ENCODE assay signal across 12 mouse cellular contexts in the genomic region with DNA sequence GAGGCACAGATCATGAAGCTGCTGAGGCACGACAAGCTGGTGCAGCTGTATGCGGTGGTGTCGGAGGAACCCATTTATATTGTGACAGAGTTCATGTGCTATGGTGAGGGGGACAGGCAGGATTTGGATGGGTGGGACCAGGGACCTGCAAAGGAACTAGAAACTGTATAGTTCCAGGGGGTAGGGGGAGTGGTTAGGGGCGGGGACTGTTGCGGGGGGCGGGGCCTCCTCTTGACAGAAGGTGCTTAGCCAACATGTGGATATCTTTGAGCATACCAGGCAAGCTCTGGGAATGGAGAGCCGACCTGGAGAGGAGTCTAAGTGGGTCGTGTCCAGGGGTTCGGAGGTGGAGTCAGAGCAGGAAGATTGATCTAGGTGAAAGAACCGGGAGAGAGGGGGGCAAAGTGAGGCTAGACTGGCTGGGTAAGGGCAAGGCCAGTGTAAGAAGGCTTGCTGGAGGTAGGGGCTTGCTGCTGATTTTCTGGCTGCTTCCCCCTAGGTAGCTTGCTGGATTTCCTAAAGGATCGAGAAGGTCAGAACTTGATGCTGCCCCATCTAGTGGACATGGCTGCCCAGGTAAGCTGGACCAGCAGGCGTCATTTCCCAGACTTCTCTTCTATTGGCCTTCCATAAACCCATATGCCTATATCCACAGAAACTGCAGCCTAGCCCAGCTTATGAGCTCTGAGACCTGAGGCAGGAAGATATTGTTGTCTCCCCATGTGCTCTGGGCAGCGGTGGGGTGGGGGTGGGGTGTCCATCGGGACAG. TPM values are rescaled to one million over a fixed set of nuclear protein-coding genes. Genes with fewer than 3 reads are reported as not detected.
DNase-seq lines count a peak whose midpoint lies in the region; ATAC-seq lines count a peak whose summit lies in the region.
"Had no signal": no experiment of that assay in that cellular context is flagged by ENCODE, and none has a peak within 500 bp of the region (broad histone marks: within the 10 kb centered on the region; RNA-seq: fewer than 3 reads in every experiment).

No protein-coding gene starts in this region.

- H3K4me2 ChIP-seq in intestine, embryonic 15.5 days (replicated peaks) = no peak overlapping the region
- H3K4me2 ChIP-seq in intestine, embryonic 16.5 days (ENCODE audit: low read depth, low read length) = no peak overlapping the region
- no peak overlapping the region for H3K4me2 ChIP-seq in midbrain, embryonic 16.5 days (ENCODE audit: low read length)
- H3K4me2 ChIP-seq in midbrain, embryonic 11.5 days = no peak overlapping the region

- 47% methylated on average over 14 of the region's 14 CpGs for WGBS in intestine, embryonic 15.5 days
- WGBS in intestine, embryonic 16.5 days = 48% methylated on average over 14 of the region's 14 CpGs
- 47% methylated on average over 14 of the region's 14 CpGs for WGBS in midbrain, embryonic 16.5 days
- 49% methylated on average over 14 of the region's 14 CpGs for WGBS in midbrain, embryonic 11.5 days

- H3K4me1 ChIP-seq in intestine, embryonic 15.5 days (replicated peaks) = peaks cover under 1% of the 10 kb centered on the region; the same call in 1 of the 2 replicates
- H3K4me1 ChIP-seq in intestine, embryonic 16.5 days (ENCODE audit: control insufficient read depth, insufficient read depth, low read length) = peaks cover under 1% of the 10 kb centered on the region; the same call in 1 of the 2 replicates
- H3K4me1 ChIP-seq in midbrain, embryonic 16.5 days (ENCODE audit: control insufficient read depth, insufficient read depth, low read length) = peaks cover 3% of the 10 kb centered on the region
- 0 out of 2 replicates have a peak, but pooled peaks cover under 1% of the 10 kb centered on the region for H3K4me1 ChIP-seq in midbrain, embryonic 11.5 days (ENCODE audit: control insufficient read depth, insufficient read depth, low read length)

- 0 out of 2 replicates have a peak, but pooled peaks have one; percentile 36 for ATAC-seq in intestine, embryonic 15.5 days
- ATAC-seq in intestine, embryonic 16.5 days = no peak; the same call in 1 of the 2 replicates
- no peak for ATAC-seq in midbrain, embryonic 16.5 days
- no peak for ATAC-seq in midbrain, embryonic 11.5 days (ENCODE audit: low FRiP score)
- peak; percentile 58 for ATAC-seq in granulocyte monocyte progenitor cell, adult 5-6 weeks (replicated peaks; ENCODE audit: poor library complexity, severe bottlenecking)
- ATAC-seq: inflammation-experienced regulatory T-cells, adult 6 months had no signal

- H3K9me3 ChIP-seq in intestine, embryonic 15.5 days = no peaks in the 10 kb centered on the region
- no peaks in the 10 kb centered on the region for H3K9me3 ChIP-seq in intestine, embryonic 16.5 days (ENCODE audit: control insufficient read depth, low read length)
- no peaks in the 10 kb centered on the region for H3K9me3 ChIP-seq in midbrain, embryonic 16.5 days (replicated peaks; ENCODE audit: control insufficient read depth, low read length, poor library complexity, severe bottlenecking)
- H3K9me3 ChIP-seq in midbrain, embryonic 11.5 days (ENCODE audit: control insufficient read depth, low read length) = no peaks in the 10 kb centered on the region

- DNase-seq in midbrain, embryonic 11.5 days (ENCODE audit: low spot score, missing footprints) = no peak
- no peak for DNase-seq in MN1 (ENCODE audit: low spot score)
- DNase-seq in gastrocnemius, postnatal 36 days = no peak
- DNase-seq: adrenal gland, postnatal 10 days; cerebellum, postnatal 14 days; heart, postnatal 4 days had no signal

- H3K27me3 ChIP-seq in intestine, embryonic 15.5 days (replicated peaks) = no peaks in the 10 kb centered on the region
- H3K27me3 ChIP-seq in intestine, embryonic 16.5 days (replicated peaks; ENCODE audit: control insufficient read depth, insufficient read depth, low read length) = no peaks in the 10 kb centered on the region
- H3K27me3 ChIP-seq in midbrain, embryonic 16.5 days (ENCODE audit: control insufficient read depth, insufficient read depth, low read depth, low read length) = no peaks in the 10 kb centered on the region
- H3K27me3 ChIP-seq in midbrain, embryonic 11.5 days (ENCODE audit: control insufficient read depth, insufficient read depth, low read length) = no peaks in the 10 kb centered on the region

- H3K4me3 ChIP-seq in intestine, embryonic 15.5 days (replicated peaks) = no peak overlapping the region
- no peak overlapping the region for H3K4me3 ChIP-seq in intestine, embryonic 16.5 days (ENCODE audit: low read length)
- no peak overlapping the region for H3K4me3 ChIP-seq in midbrain, embryonic 16.5 days (ENCODE audit: low read depth, low read length)
- no peak overlapping the region for H3K4me3 ChIP-seq in midbrain, embryonic 11.5 days (ENCODE audit: low read depth, low read length)

- H3K27ac ChIP-seq in intestine, embryonic 15.5 days = no peak overlapping the region
- no peak overlapping the region for H3K27ac ChIP-seq in intestine, embryonic 16.5 days (ENCODE audit: low read length)
- no peak overlapping the region for H3K27ac ChIP-seq in midbrain, embryonic 16.5 days (ENCODE audit: low read length)
- H3K27ac ChIP-seq in midbrain, embryonic 11.5 days (ENCODE audit: low read depth, low read length) = no peak overlapping the region

- intact Hi-C loops in gastrocnemius, postnatal 36 days (cut with DNase I) = no loop called here

- H3K9ac ChIP-seq in intestine, embryonic 15.5 days = no peak overlapping the region
- H3K9ac ChIP-seq in intestine, embryonic 16.5 days (ENCODE audit: low read depth, low read length) = no peak overlapping the region
- 0 out of 2 replicates have a peak overlapping the region, but pooled peaks have one; percentile 2 for H3K9ac ChIP-seq in midbrain, embryonic 16.5 days (ENCODE audit: low read depth, low read length)
- H3K9ac ChIP-seq in midbrain, embryonic 11.5 days (ENCODE audit: low read length) = no peak overlapping the region

- no peaks in the 10 kb centered on the region for H3K36me3 ChIP-seq in intestine, embryonic 15.5 days
- H3K36me3 ChIP-seq in intestine, embryonic 16.5 days (ENCODE audit: control insufficient read depth, insufficient read depth, low read length) = no peaks in the 10 kb centered on the region
- no peaks in the 10 kb centered on the region for H3K36me3 ChIP-seq in midbrain, embryonic 16.5 days (ENCODE audit: control insufficient read depth, insufficient read depth, low read length)
- H3K36me3 ChIP-seq in midbrain, embryonic 11.5 days (ENCODE audit: control insufficient read depth, insufficient read depth, low read length) = no peaks in the 10 kb centered on the region

RNA-seq across cellular contexts. Expression of gene Ahdc1, which starts 13.4 kb away (rescaled TPM):
- polyA plus RNA-seq in intestine, embryonic 15.5 days (2015; fragmentation: Nextera tagmentation; extraction: Ambion mirVana) = 5.4 and 6.3 TPM in 2 replicates
- polyA plus RNA-seq in intestine, embryonic 16.5 days (2015; fragmentation: Nextera tagmentation; extraction: Ambion mirVana) = 5.3 and 5.7 TPM in 2 replicates
- 11.2 and 12.5 TPM in 2 replicates for polyA plus RNA-seq in midbrain, embryonic 16.5 days (2015; fragmentation: Nextera tagmentation; extraction: Ambion mirVana)
- 4.9 and 5.3 TPM in 2 replicates for polyA plus RNA-seq in midbrain, embryonic 11.5 days (2014; fragmentation: Nextera tagmentation; extraction: Ambion mirVana)
- total RNA-seq in granulocyte monocyte progenitor cell, adult 5-6 weeks (2014; fragmentation: Nextera tagmentation) = 1.3 and 4.7 TPM in 2 replicates
- 0.26 and 0.93 TPM in 2 replicates for total RNA-seq in granulocyte monocyte progenitor cell, adult 5-6 weeks (2017)
- total RNA-seq in gastrocnemius, postnatal 36 days (2021) = 10 to 100 TPM; 27.4 to 31.7 TPM

RNA-seq across cellular contexts. Expression of gene Fgr, which starts 23.8 kb away (rescaled TPM):
- polyA plus RNA-seq in intestine, embryonic 15.5 days (2015; fragmentation: Nextera tagmentation; extraction: Ambion mirVana) = 2.3 and 3.7 TPM in 2 replicates
- 3.1 and 3.5 TPM in 2 replicates for polyA plus RNA-seq in intestine, embryonic 16.5 days (2015; fragmentation: Nextera tagmentation; extraction: Ambion mirVana)
- polyA plus RNA-seq in midbrain, embryonic 16.5 days (2015; fragmentation: Nextera tagmentation; extraction: Ambion mirVana) = 0.05 TPM in 1 of 2 replicates, not detected in the other
- not detected in 2 replicates for polyA plus RNA-seq in midbrain, embryonic 11.5 days (2014; fragmentation: Nextera tagmentation; extraction: Ambion mirVana)
- total RNA-seq in granulocyte monocyte progenitor cell, adult 5-6 weeks (2014; fragmentation: Nextera tagmentation) = not detected in 2 replicates
- 0.99 and 2.4 TPM in 2 replicates for total RNA-seq in granulocyte monocyte progenitor cell, adult 5-6 weeks (2017)
- under 1 TPM in 1 of 2 experiments, not detected in 1; 0.10 TPM for total RNA-seq in gastrocnemius, postnatal 36 days (2021)
- total RNA-seq: left cerebral cortex, postnatal 14 days had no signal

Comparison
In these comparisons a context has a peak if more than half of its experiments do, and no peak if none do; other contexts are left out.
1. ATAC-seq: peak in intestine, embryonic 15.5 days (single experiment) and granulocyte monocyte progenitor cell, adult 5-6 weeks (single experiment); none in intestine, embryonic 16.5 days (single experiment), midbrain, embryonic 16.5 days (single experiment) and midbrain, embryonic 11.5 days (single experiment).